Mouse (Mus musculus): ENCODE measurements at regions not wholly inside any gene's neighbourhood (a gene's known extent, or its start where the extent isn't known, plus 50 kb on each side); places are given as distances from the start of the nearest gene placed in this dataset.
"Not testable (repeated sequence)": the region's sequence is repeated elsewhere in the genome, so short reads cannot be mapped to it uniquely, and the experiment has no call there.

GRCm38 (mm10) chr15:93189266-93189855 lies 85.6 kb downstream of the Gxylt1 start:
- no peak for DNase-seq

GRCm38 (mm10) chr15:93176221-93176620 lies 98.8 kb downstream of the Gxylt1 start:
- no peak for DNase-seq

GRCm38 (mm10) chr15:93168784-93169183 lies 106.2 kb downstream of the Gxylt1 start:
- no peak for DNase-seq

GRCm38 (mm10) chr15:93167451-93167850 lies 107.5 kb downstream of the Gxylt1 start:
- no peak for DNase-seq

GRCm38 (mm10) chr15:93161924-93162910 lies 112.8 kb downstream of the Gxylt1 start:
- peak; percentile 34 for DNase-seq

GRCm38 (mm10) chr15:93161329-93161728 lies 113.7 kb downstream of the Gxylt1 start:
- peak; percentile 28 for DNase-seq

- DNase-seq, result no peak
Measured at GRCm38 (mm10) chr15:93155756-93156155, 119.2 kb downstream of the Gxylt1 start.

- peak; percentile 36 for DNase-seq
Measured at GRCm38 (mm10) chr15:93154022-93154421, 121.0 kb downstream of the Gxylt1 start.

GRCm38 (mm10) chr15:93144899-93145298 lies 130.1 kb downstream of the Gxylt1 start:
- no peak for DNase-seq

- no peak for DNase-seq
Measured at GRCm38 (mm10) chr15:93144264-93144663, 130.7 kb downstream of the Gxylt1 start.

GRCm38 (mm10) chr15:93133379-93133778 lies 141.6 kb downstream of the Gxylt1 start:
- DNase-seq, result no peak

GRCm38 (mm10) chr15:93131056-93131455 lies 143.9 kb downstream of the Gxylt1 start:
- DNase-seq, result no peak

GRCm38 (mm10) chr15:93125261-93125660 lies 149.7 kb downstream of the Gxylt1 start:
- DNase-seq, result no peak

- no peak for DNase-seq
Measured at GRCm38 (mm10) chr15:93121156-93121555, 153.8 kb downstream of the Gxylt1 start.

- not testable (repeated sequence) for DNase-seq
Measured at GRCm38 (mm10) chr15:93117806-93118205, 157.2 kb downstream of the Gxylt1 start.

- peak; percentile 72 for DNase-seq
Measured at GRCm38 (mm10) chr15:93115674-93116102, 159.3 kb downstream of the Gxylt1 start.

- no peak for DNase-seq
Measured at GRCm38 (mm10) chr15:93104936-93105335, 170.0 kb downstream of the Gxylt1 start.

- DNase-seq, result no peak
Measured at GRCm38 (mm10) chr15:93103426-93103825, 171.6 kb downstream of the Gxylt1 start.

- no peak for DNase-seq
Measured at GRCm38 (mm10) chr15:93101881-93102280, 173.1 kb downstream of the Gxylt1 start.

GRCm38 (mm10) chr15:93100837-93101236 lies 174.1 kb downstream of the Gxylt1 start:
- no peak for DNase-seq

- no peak for DNase-seq
Measured at GRCm38 (mm10) chr15:93099840-93100239, 175.1 kb downstream of the Gxylt1 start.

- no peak for DNase-seq
Measured at GRCm38 (mm10) chr15:93096335-93096734, 178.6 kb downstream of the Gxylt1 start.

GRCm38 (mm10) chr15:93095224-93095623 lies 179.8 kb downstream of the Gxylt1 start:
- no peak for DNase-seq

Data from embryo, embryonic 11 days (tissue).